Mouse (Mus musculus): Measurements from ENCODE around the gene Dpp6.

- TF ChIP-seq CTCF (IDR thresholded peaks at IDR 0.05; ENCODE audit: low read depth, low read length) = no peak
- no peak for TF ChIP-seq POLR2AphosphoS5 (IDR thresholded peaks at IDR 0.05; ENCODE audit: insufficient replicate concordance, low read depth, low read length)
- no peak for TF ChIP-seq GATA1 (IDR thresholded peaks at IDR 0.05; ENCODE audit: borderline replicate concordance, low read length)
- no peak for TF ChIP-seq TAL1 (conservative IDR thresholded peaks at IDR 0.05; ENCODE audit: low read depth, low read length)
Measured at GRCm38 (mm10) chr5:27194157-27194556, 377.2 kb downstream of the Dpp6 start.

Measured in G1E (cell line).